Mouse (Mus musculus) cerebellum, postnatal 10 days (tissue): Measurements from ENCODE around the gene Tent5b.

Experiments used
- DNase-seq, 2 experiments: peaks; one replicate each; pipeline ENCODE4 v3.0.0; 2021; ENCODE audit warnings: mixed read lengths in 2 of 2

Tent5b gene

DNA sequence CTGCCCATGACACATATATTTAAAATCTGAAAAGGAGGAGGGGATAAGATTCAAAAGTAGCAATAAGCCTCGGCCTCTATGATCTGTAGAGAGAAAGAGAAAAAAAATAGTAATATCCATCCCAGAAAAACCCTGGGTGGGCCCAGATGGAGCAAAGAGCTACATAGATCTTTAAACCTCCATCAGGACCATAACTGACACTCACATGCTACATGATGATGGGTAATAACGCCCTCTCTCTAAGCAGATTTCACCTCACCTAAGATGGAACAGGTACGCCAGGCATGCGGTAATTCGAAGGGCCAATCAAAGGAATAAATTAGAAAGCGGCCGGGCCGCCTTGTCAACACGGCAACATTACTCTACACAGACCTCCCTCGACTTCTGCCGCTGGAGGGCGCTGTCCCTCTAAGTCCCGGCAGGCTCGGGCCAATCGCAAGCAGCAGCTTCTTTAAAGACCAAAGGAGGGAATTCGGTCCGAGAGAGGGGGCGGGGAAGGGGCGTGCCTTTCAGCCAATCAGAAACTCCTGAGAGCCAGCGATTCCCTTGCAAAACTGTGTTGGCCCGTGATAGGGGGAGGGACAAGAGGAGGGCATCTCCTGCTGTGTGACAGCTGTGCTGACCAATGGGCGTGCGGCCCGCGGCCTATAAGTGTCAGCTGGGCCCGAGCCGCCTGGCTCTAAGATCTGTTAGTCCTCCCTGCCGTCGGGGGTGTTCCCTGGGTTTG, at the start of gene Tent5b:
Tent5b (plus strand) TSS at position 675 of the 727 bp plus-strand sequence.
- peak; percentile 98 for DNase-seq

DNA sequence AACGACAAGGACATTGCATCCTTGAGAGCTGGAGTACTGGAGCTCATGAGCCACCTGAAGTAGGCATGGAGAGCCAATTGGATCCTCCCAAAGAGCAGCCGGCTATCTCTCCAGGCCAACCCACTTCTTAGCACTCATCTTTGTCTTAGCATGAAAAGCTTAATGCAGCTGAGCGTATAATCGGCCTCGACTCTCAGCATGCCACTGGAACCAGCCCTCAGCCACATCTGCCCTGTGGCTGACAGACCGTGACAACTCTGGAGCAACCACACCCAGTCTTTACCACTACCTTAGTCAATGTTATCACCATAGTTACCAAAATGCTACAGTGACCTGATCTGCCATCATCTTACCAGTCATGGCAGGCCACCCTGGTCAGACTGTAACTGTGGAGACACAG, 48.4 kb upstream of the Tent5b start:
- DNase-seq: no peak

DNA sequence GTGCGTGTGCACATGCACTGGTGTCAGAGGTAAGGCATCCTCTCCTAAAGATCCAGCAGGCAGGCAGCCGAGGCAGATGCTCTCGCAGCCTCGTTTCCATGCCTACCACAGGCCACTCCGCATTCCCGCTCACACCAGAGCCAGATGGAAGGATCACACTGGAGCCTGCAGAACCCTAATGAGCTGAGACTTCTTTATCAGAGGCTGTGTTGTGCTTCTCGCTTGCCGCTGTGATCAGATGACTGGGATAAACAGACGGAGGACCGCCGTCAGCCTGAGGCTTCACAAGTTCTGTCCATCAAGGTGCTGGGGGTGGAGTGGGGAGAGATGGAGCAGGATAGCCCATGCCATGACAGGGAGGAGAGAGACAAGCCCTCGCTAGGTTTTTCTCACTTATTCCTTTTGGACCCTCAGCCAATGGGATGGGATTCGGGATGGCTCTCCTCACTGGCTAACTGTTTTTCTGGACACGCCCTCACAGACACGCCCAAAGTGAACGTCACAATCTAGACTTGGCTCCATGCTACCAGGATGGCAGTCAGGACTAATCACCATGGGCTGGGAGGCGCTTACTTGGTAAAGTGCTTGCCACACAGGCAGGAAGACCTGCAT, 47.3 kb upstream of the Tent5b start:
- peak; percentile 78 to 82 for DNase-seq

DNA sequence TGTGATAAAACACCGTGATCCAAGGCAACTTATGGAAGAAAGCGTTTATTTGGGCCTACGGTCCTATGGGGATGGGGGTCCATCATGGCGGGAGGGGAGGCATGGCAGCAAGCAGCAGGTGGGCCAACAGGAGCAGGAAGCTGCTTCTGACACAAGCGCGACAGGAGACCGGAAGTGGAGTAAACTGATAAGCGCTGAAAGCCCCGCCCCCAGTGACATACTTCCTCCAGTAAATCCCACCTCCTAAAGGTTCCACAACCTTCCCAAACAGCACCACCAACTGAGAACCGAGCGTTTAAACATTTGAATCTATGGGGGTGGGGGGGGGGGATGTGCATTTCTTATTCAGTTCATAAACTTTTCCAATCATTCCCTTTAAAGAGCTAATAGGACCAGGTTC, 44.0 kb upstream of the Tent5b start:
- no peak for DNase-seq

DNA sequence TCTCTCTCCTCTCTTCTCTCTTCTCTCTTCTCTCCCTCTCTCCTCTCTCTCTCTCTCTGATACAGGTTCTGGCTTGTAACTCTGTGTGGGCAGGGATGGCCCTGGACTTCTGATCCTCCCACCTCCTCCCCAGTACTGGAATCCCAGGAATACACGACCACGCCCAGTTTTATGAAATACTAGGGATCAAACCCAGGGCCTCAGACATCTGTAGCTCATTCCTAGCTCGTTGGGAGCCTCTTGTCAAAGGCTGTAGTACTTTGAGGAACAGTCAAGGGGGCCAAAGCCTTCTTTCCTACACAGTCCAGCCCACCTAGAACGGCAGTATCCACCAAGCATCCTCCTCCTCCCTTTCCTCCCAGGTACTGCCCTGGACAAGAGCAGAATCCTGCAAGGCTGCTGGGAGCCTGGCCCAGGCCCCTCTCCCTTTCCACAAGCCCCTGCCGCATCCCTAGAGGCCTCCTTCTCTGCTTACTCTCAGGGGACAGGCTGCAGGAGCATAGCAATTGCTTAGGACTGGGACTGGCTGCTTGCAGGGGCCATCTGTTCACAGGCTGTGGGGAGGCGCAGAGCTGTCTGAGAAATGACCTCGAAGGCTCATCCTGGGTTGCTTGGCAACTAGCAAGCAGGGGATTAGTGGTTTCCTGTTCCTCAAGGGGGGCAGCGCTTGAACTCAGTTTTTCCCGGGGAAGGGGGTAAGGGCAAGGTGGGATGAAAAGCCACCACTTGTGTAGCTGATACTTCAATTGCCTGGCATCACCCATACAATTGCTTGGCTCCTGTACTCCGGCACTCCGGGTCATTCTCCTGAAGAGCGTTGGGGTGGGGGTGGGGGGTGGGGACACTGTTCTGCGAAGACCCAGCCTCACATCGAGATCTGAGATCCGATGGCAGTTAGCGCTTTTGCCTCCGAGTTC, 40.2 kb upstream of the Tent5b start:
- DNase-seq: peak; percentile 78 to 83

DNA sequence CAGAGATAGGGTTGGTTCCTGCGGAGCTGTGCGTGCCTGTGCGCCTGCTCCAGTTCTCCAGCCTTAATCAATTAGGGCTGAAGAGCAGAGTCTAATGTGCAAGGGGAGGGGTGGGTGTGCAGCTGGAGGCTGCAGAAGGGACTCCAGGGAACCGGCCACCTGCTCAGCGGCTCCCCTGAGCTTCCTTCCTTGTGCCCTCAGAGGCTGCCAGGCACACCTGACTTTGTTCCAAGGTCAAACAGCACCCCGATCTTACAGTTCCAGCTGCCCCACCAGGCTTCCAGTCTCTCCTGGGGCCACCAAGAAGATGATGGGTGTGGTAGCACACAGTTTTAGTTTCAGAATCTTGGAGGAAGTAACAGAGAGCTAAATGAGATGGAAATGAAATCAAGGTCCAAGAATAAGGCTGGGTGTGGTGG, 39.5 kb upstream of the Tent5b start:
- peak; percentile 45 to 51 for DNase-seq

DNA sequence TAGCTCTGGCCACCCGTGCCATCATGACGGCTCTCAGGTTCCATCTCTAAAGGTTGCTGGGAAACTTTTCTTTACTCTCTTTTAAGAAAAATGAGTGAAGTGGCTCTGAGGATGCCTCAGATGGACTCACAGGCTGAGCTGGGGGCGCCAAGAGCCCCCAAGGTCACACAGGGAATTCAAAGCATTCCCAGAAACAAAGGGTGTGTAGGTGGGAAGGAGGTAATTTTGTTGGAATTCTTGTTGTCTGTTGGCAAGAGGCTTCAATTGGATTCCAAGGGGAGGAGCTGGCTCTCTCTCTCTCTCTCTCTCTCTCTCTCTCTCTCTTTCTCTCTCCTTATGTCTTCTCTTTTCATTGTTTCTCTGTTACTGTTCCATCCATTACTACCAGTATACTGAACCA, 37.7 kb upstream of the Tent5b start:
- DNase-seq: no peak

DNA sequence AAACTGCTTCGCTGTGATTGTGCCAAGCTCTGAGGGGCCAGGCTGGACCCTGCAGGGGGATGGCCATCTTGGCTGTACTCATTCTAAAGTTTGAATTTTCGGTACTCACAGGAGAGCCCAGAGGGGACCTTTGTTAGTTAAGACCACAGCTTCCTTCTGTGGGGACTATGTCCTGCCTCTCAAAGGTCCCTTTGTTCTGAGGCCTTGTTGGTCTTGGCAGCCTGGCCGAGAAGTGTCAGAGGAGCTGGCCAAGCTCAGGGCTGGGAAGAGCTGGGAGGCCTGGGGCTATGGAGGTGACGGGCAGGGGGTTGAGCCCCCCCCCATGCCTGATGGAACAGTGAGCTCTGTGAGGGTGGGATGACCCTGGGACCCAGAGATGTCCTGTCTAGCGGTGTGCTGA, 36.8 kb upstream of the Tent5b start:
- peak; percentile 39 to 60 for DNase-seq

DNA sequence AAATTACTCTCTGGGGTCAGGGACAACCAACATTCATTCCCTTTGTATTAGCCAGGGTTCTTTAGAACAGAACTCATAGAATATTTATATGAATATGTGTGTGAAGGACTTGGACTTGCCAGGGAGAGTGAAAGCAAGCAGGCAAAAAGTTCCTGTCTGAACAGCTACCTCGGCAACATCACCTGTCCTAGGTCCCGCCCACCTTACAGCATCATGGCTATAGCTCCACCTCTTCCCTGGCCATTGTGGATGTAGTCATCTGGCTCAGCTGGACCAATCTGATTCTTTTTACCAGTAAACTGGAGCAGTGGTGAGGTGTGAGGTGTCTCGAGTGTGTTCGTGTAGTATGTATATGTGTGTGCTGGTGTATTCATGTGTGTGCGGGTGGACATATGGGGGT, 34.2 kb upstream of the Tent5b start:
- no peak for DNase-seq

DNA sequence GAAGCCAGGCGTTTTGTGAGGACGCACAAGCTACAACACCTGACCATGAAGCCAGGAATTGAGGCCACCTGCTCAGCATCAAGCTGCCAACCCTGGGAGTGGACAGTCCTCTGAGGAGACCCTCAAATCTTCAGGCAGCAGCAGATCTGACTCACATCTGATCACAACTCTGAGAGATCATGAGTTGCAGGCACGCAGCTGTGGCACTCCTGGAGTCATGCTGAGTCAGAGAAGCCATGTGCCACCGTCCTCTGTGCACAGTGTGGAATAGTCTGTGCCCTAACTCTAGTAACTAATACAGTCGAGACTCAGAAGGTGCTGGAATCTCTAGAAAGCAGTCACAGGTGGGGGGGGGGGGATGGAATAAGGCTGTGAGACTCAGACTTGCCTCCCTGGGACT, 32.6 kb upstream of the Tent5b start:
- DNase-seq: no peak

DNA sequence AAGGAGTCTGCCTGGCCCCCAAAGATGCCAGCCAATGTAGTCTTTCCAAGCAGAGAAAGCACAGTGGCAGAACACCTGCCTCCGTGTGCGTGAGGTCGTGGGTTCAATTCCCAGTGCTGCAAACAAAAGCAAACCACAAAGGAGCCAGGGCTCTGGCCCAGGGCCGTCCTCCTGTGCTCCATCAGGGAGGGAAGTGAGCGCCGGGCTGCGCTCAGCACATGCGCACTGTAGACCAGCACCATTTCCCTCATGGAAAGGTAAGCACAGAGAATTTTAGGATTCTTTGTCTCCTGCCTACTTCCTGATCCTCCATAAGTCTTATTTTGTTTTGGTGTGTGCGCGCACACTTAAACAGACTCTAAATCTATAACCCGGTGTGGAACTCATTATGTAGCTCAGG, 32.0 kb upstream of the Tent5b start:
- DNase-seq: no peak

DNA sequence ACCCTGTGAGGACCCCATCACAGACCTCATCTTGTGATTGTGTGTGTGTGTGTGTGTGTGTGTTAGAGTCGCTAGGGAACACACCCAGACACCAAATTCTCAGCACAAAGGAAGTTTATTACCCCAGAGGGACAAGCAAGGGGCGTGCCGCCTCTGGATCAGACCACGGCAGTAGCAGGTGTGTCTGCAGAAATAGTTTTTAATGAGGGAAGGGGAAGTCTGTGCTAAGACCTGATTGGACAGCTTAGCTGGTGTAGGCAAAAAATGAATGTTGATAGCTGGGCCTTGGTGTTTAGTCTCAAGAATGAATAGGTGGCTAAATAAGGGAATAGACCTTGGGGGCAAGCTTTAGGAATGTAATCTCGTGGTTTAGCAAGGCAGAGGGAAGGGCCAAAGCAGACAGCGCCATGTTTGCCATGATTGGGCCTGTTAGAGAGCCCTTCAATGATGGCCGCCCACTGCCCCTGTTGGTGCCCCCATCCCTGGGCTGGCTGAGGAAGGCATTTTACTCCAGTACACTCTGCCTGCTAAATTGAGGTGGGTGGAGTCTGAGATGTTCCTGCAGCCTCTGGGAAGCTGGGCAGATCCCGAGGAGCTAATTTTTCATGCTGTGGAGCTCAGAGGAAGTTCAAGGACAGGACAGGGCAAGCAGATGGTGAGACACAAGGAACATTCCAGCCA, 31.1 kb upstream of the Tent5b start:
- peak in 1 of 2 experiments; percentile 12 for DNase-seq

DNA sequence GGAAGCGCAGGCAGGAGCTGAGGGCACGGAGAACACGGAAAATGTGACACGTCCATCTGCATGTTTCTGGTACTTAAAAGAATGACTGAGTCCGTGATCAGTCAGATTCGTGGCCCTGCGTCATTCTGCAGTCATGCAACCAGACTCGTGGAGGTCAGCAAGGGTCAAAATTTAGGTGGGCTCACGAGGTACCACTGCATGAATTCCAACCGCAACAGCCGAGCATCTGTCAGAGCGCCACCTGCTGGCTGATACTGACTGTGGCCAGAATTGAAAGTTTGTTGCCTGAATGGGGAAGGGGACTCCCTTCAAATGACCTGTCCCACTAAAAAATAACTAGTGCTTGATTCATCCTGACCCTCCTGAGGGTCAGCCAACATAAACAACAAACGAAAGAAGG, 30.2 kb upstream of the Tent5b start:
- DNase-seq: peak; percentile 76 to 83

DNA sequence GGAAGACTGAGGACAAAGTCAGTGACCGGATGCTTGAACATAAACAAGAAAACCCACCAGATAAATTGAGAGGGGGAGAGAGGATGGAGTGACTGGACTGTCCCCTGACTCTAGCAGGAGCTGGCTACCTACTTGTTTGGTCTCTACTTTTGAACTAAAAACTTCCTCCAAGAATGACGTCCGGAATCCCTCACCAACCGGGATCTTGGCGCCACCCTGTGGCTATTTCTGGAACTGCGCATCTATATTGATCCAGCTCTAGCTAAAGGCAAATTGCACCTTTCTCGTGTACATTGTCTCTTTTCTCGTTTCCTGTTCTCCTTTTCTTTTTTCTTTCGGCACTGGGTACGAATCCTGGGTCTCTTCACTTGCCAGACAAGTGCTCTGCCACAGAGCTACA, 28.4 kb upstream of the Tent5b start:
- DNase-seq: peak; percentile 93 to 95

DNA sequence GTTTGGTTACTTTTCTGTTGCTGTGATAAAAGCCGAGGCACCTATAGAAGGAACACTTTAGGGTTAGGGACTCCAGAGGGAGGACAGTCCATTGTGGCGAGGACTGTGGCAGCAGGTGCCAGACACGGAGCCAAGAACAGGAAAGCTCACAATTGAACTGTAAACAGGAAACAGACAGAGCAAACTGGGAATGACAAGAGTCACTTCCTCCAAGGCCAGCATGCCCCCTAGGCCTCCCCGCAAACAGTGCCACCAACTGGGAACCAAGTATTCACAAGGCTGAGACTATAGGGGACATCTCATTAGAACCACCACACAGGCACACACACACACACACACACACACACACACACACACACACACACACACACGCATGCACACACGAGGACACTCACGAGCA, 27.5 kb upstream of the Tent5b start:
- no peak for DNase-seq

DNA sequence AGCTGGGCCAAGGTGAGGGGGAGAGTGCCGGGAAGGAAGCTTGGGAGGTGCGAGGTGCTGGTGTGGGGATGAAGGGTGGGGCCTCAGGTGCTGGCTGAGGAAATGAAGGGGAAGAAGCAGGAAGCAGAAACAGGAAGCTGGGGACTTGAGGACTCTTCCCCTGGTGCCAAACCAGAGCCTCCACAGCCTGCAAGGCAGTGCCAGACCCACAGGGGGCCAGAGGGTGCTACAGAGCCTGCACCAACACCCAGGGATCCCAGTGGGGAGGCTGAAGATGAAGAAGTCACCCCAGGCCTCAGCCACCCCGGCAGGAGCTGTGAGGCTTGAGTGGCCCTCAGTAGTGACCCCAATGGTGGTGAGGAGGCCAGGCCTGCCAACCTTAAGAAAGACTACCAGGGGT, 21.9 kb upstream of the Tent5b start:
- DNase-seq: no peak

DNA sequence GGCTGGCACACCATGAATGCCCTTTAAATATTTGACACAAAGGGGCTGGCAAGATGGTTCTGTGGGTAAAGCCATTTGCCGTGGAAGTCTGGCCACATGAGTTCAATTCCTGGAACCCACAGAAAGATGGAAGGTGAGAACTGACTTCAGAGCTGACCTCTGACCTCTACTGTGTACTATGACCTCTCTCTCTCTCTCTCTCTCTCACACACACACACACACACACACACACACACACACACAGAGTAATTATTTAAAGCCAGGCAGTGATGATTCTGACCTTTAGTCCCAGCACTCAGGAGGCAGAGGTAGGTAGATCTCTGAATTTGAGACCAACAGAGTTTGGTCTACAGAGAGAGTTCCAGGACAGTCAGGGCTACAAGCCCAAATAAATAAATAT, 19.9 kb upstream of the Tent5b start:
- DNase-seq: no peak

DNA sequence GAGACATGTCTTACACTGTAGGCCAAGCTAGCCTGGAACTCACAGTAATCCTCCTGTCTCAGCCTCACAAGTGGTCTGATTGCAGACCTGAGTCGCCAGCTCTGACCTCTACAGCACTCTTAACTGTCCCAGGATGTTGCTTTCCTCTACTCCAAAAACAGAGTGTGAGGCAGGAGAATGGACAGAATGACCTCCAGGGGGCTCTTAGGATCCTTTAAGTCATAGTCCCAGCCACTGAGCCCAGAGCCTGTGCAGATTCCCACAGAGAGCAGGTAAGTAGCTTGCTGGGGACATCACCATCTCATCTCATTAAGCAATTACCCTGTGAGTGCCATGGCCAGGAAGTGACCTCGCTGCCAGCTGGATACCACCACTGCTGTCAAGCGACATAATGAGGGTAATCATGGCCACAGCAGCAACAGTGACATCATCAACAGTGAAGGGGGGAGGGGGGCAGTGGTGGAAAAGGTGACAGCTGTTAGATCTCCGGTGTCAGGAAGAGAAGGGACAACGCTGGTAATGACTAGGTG, 19.1 kb upstream of the Tent5b start:
- DNase-seq: peak in 1 of 2 experiments; percentile 36

DNA sequence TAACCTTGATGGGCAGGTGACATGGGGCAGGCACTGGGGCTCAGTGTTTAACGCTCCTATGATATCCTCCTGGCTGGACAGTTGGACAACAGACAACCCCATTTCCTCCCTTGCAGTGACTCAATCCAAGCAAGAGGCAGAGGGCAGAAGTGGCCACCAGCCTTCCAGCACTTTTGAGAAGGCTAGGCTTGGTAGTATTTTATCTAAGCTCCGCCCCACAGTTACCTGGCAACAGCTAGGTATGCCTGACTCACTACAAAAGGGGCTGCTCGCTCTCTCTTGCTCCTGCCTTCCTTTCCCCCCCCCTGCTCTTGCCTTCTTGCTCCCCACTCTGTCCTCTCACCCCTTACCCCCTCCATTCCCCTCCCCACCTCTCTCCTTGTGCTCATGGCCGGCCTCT, 18.6 kb upstream of the Tent5b start:
- no peak for DNase-seq

DNA sequence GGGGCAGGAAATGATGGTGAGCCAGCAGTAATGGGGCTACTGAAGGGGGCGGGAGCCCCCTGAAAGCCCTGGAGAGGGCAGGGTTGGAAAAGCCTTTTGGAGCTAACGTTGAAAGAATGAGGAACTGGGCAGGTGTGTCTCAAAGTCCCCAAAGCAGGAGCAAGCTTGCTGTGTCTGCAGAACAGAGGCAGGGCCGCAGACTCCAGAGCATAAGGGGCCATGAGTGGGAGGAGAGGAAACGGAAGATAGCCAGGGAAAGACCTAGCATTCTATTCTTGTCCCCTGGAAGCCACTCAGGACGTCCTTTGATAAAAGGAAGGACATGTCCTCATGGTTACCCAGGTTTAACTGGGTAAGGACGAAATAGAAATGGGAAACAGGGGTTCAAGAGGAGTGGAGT, 16.7 kb upstream of the Tent5b start:
- no peak for DNase-seq

DNA sequence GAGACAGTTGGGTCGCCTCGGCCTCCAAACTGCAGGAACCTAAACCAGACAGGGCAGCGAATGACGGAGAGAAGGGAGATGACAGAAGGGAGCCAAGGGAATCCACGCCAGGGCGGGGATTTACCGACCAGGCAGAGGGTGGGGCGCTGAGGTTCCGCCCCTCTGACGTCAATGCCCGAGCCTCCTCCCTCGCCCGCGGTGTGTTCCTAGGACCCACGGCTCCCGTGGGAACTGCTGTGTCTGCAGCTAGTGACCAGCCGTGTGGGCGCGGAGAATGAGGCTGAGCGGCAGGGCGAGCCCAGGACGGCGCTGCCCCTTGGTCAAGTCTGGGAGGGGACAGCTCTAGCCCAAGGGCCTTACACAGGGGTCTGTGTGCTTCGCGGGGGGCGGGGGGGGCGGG, 11.9 kb upstream of the Tent5b start:
- DNase-seq: peak; percentile 81 to 85

DNA sequence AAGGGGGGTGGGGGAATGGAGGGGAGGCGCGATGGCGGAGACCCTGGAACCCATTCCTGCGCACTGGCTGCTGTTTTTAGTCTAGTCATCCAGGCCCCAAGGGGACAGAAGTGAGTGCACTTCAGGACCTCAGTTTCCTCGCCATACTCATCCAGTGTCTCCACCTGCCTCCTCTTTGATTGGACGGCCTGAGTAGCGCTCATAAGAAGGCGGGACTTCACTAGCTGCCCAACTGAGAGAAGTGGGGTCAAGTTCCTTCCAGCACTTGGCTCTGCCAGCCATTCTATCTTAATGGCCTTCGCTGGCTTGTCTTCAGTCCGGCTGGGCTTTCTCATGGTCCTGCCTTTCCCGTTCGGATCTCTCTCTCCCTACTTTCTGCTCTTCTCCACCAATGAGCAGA, 10.8 kb upstream of the Tent5b start:
- no peak for DNase-seq
